Mouse (Mus musculus) skeletal muscle tissue, adult 2 months (tissue): ENCODE data around the gene Exph5.

ENCODE experiments used
- DNase-seq: peaks from one replicate; pipeline ENCODE4 v3.0.0-alpha.2; 2012; ENCODE audit warnings: low read depth, low spot score

Gene Exph5

GRCm38 (mm10) chr9:53301269-53301720 is at the start of gene Exph5:
Gene Exph5, plus strand, starts transcription at chr9:53301670.
- DNase-seq, result no peak

GRCm38 (mm10) chr9:53254368-53254767 is 47.1 kb upstream of the Exph5 start:
- peak; percentile 55 for DNase-seq

- no peak for DNase-seq
Measured at GRCm38 (mm10) chr9:53256690-53257305, 44.7 kb upstream of the Exph5 start.

- DNase-seq, result no peak
Measured at GRCm38 (mm10) chr9:53257772-53258171, 43.7 kb upstream of the Exph5 start.

GRCm38 (mm10) chr9:53258199-53258598 is 43.3 kb upstream of the Exph5 start:
- DNase-seq, result no peak

- DNase-seq, result no peak
Measured at GRCm38 (mm10) chr9:53264387-53264786, 37.1 kb upstream of the Exph5 start.

GRCm38 (mm10) chr9:53265589-53265988 is 35.9 kb upstream of the Exph5 start:
- DNase-seq, result no peak

GRCm38 (mm10) chr9:53268036-53268435 is 33.4 kb upstream of the Exph5 start:
- DNase-seq, result no peak

DNA sequence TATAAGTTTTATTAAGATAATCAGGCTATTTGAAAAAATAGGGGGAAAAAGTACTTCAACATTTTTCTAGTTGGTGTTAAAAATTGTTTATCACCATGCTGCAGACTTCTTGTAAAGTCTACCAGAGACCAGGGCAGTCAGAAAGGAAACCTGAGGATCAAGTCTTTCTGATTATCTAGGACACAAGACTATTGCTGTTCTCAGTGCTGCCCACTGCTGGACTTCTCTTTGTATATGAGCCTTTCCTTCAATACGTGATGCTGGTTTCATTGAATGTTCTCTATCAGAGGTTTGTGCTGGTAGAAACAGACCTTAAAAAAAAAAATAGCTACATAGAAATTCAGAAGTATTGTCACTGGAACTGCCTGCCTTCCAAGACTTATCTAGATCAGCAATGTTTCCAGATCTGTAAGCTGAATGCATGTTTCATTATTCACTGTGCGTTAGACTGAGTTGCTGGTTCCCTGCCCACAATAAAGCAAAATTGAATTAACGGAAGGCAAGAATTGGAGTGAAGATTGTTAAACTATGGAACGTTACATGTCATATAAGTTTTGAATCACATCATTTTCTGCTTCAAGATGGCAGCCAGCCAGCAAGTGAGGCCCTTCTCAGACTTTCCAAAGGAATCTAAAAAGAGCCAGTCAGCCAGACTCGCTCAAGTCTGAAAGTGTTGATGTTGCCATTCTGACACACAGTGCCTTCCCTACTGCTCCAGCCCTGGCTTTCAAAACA is 32.6 kb upstream of the Exph5 start:
- DNase-seq, result no peak

DNA sequence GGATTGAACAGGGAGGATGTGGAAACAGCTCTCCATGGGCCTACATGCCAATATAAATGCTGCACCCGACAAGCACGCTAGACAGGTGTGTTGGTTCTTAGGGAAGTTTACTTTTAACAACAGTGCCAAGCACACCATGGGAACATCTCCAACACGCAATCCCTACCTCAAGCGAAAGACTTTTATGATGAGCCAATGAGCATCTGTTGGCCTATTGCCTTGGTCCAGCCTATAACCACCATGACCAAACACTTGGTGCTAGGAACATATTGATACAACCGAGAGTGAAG is 32.1 kb upstream of the Exph5 start:
- DNase-seq, result no peak

DNA sequence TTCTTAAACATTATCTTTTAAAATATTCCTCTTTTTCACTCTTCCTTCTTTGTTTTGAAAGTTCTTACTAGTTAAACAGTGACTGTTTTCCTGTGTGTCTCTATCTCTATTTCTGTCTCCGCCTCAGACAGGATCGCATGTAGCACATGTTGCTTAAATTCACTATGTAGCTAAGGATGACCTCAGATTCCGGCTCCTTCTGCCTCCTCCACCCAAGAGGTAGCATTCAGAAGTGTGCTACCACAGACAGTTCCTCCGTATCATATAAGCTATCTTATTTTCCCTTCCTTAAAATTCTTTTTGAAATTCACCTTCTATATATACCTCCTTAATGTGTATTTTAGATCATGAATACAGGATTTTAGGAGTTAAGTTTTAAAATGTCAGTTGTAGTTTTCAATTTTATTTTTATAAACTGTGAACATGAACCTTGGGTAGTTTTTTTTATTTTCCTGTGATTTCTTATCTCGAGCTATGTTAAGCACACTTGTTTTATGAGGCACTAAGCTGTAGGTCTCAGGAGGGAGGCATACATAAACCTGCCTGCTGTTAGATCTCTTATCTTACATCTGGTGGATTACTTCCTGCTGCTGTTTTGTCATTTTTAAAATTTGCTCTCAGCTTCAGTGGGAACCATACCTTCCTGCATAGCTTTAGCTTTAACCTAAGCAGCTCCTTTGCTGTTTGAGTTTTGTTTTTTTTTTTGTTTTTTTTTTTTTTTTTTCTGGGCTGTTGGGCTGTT is 30.0 kb upstream of the Exph5 start:
- DNase-seq, result no peak

DNA sequence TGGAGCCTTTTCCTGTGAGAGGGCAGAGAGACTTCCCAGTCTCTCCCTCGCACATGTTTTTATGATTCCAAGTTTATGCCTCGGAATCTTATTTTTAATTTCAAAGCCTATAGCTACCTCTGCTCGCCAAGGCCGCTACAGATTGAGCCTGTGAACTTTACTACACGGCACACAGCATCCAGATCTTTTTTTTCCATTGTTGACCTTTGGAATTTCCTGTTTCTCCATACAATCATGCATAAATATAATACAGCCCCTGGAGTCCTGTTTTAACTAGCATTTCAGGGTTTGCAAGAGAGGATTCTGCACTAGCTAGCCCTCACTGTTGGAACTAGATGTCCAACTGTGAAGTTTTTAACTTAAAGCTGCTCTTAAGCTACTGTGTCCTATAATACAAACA is 29.3 kb upstream of the Exph5 start:
- no peak for DNase-seq

DNA sequence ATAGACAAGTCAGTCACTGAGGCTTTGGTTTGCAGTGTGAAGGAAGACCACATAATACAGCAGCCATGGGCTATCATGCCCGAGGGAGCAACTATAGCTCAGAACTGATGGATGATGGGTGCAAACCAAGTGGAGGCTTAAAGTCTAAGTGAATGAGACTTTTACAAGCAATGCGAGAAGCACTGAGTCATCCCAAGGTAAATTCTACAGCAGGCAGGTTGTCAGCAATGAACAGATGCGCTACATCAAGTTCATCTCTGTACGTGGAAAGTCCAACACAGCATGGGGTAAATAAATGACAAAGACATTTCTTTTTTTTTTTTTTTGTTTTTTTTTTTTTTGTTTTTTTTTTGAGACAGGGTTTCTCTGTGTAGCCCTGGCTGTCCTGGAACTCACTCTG is 28.8 kb upstream of the Exph5 start:
- no peak for DNase-seq

DNA sequence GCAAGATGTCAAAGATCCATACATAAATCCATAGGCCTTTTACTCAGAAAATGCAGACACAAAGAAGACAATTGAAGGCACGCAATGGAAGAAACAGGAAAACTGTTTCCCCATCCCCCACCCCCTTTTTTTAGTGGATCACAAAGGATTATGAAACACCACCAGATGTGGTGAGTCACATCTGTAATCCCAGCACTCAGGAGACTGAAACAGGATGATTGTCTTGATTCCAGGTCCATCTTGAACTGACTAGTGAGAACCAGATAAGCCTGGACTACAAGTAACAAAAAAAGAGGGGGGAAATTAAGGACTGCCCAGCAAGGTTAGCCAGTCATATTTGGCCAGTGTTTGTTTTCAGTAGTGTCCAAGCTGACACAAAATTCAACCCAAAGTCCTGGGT is 25.1 kb upstream of the Exph5 start:
- DNase-seq, result no peak

DNA sequence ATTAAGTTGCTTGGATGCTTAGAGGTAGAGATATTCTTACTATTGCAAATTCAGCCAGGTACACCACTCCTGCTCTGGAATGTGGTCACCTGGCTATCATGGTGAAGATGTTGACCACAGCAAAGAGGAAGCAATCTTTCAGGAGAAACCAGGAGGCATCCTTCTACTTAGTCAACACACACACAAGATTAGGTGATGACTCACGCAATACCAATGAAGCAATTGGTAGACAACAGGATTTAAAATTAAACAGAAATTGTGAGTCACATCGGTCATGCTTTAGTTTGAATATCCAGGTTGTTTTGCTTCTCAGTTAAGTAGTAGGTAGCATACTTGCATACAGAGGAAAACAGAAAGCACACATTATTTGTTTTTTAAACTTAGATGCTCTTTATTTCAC is 22.5 kb upstream of the Exph5 start:
- no peak for DNase-seq

GRCm38 (mm10) chr9:53286793-53287192 is 14.7 kb upstream of the Exph5 start:
- DNase-seq, result no peak

DNA sequence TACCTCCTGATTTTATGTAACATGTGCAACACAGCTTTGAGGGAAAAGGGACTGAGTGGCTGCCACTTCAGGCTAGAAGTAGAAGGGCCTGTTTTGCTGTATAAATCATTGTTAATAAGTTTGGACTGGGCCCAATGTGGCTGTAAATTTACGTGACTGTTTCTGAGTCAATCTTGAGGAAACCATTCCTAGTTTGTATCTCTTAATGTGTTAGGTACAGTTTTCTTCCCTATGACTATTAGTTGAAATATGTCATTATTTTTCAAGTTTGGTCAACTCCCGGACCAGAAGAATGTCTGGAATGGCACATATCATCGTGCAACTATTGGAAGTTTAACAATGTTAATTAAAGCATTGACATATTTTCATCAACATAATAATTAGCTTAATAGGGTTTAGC is 11.5 kb upstream of the Exph5 start:
- DNase-seq, result no peak

GRCm38 (mm10) chr9:53292833-53293232 is 8.6 kb upstream of the Exph5 start:
- DNase-seq, result no peak

GRCm38 (mm10) chr9:53301801-53302311 is 386 bp downstream of the Exph5 start:
- no peak for DNase-seq

DNA sequence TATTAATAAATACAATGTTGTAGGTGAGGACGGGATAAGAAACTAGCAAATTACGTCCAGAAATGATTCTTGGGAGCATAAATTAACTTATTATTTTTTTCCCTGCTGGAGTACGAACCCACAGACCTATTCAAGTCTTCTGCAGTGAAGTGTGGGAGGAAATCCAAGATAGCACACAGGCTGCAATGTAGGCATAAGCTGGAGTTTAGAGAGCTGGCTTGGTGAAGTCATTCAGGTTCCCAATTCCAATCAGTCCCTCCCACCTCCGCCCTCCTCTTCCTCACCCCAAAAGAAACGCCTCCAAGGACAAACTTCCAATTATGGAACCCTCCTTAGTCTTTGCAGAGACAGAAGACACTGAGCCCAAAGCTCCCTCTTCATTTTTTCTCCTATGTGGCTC is 945 bp downstream of the Exph5 start:
- DNase-seq, result no peak

DNA sequence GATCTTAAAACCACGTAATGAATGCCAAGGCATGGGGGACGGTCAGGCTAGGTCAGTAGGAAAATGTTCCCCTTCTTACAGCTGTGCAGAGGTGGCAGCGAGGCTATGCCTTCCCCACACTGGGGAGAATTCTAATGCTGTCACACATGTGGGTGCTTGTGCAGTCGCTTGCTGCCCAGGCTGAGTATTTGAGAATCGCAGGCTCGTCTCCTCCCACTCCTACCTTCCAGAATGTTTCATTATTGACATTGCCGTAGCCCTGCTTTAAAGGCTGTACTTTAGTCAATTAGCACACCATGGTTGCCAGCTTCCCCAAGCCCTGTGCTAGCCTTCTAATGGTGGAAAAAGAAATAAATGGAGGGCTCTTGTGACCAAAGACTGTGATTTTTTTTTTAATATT is 6.4 kb downstream of the Exph5 start:
- DNase-seq, result no peak

DNA sequence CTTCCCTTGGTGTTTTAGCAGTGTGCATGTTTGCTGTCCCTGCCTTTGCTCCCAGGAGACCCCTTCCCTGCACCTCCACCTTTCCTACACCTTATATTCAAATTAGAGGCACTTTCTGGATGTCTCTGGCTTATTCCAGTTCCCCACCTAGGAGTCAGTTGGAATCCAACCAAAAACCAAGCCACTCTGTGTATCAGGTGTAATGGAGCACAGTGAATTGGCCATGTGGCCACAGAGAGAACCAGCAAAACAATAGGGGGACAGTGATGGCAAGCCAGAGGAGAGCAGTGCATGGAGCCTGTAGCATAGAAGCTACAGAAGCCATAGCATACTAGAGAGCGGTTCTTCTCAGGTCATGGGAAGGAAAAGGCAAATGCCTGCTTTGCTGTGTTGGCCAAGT is 11.5 kb downstream of the Exph5 start:
- DNase-seq, result no peak
